In the genomic region with DNA sequence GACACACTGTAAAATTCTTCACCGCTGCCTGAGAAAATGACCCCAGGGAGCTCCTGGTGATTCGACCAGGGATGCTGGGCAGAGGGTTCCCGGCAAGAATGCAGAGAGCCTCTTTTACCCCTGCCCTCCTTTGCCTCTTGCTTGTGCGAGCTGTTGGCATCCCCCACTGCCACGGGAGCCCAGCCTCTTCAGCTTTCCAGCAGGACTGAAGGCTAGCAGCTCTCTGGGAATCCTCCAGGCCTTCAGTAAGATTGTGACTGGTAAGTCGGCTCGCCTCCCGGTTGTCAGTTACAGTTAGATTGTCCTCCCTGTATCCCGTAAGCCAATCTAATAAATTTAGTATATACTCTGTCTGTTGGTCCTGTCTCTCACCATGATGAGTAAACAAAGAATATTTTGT, we compare ENCODE assay signal across 19 mouse cellular contexts. TPM values are rescaled to one million over a fixed set of nuclear protein-coding genes. Genes with fewer than 3 reads are reported as not detected.
"Had no signal": no experiment of that assay in that cellular context is flagged by ENCODE, and none has a peak within 500 bp of the region (broad histone marks: within the 10 kb centered on the region; RNA-seq: fewer than 3 reads in every experiment).

No protein-coding gene starts in this region.

- H3K4me2 ChIP-seq: liver, embryonic 13.5 days; midbrain, embryonic 13.5 days; neural tube, embryonic 13.5 days had no signal

- H3K9me3 ChIP-seq: liver, embryonic 13.5 days; neural tube, embryonic 13.5 days had no signal

- H3K36me3 ChIP-seq: liver, embryonic 13.5 days; midbrain, embryonic 10.5 days; midbrain, embryonic 13.5 days; neural tube, embryonic 13.5 days had no signal

- H3K9ac ChIP-seq: liver, embryonic 13.5 days; midbrain, embryonic 13.5 days; neural tube, embryonic 13.5 days had no signal

- DNase-seq: kidney, adult 2 months; kidney, postnatal 25 days; left cerebral cortex, postnatal 4 days; liver, embryonic 13.5 days; lung, adult 2 months; right cerebral cortex, adult 18-20 months; right cerebral cortex, postnatal 14 days; right cerebral cortex, postnatal 4 days; thymus, adult 2 months; thymus, postnatal 25 days had no signal

- ATAC-seq: intestine, postnatal 0 days; midbrain, embryonic 13.5 days; midbrain, embryonic 16.5 days had no signal

- H3K4me3 ChIP-seq: liver, embryonic 13.5 days; megakaryocyte, embryonic 14.5 days; midbrain, embryonic 10.5 days; midbrain, embryonic 13.5 days; myocyte; neural tube, embryonic 13.5 days had no signal

- H3K4me1 ChIP-seq: liver, embryonic 13.5 days; megakaryocyte, embryonic 14.5 days; midbrain, embryonic 13.5 days had no signal

- H3K27ac ChIP-seq: kidney, postnatal 0 days; liver, embryonic 13.5 days; midbrain, embryonic 10.5 days; midbrain, embryonic 13.5 days; neural tube, embryonic 13.5 days; stomach, postnatal 0 days had no signal

RNA-seq across cellular contexts. Expression of gene Kcnk1, which starts 38.2 kb away (rescaled TPM):
- polyA plus RNA-seq: myocyte had no signal

RNA-seq across cellular contexts. Expression of gene Map3k21, which starts 46.5 kb away (rescaled TPM):
- polyA plus RNA-seq: midbrain, embryonic 10.5 days; myocyte had no signal
